Mouse (Mus musculus) fibroblast of lung, adult 2 months (primary cell): ENCODE measurements around the gene Dnajc5.
"Not testable (repeated sequence)": the region's sequence is repeated elsewhere in the genome, so short reads cannot be mapped to it uniquely, and the experiment has no call there.

Source experiments
- DNase-seq: peaks from one replicate; pipeline ENCODE4 v3.0.0-alpha.2; 2011; ENCODE audit warnings: low read depth

Gene Dnajc5

DNA sequence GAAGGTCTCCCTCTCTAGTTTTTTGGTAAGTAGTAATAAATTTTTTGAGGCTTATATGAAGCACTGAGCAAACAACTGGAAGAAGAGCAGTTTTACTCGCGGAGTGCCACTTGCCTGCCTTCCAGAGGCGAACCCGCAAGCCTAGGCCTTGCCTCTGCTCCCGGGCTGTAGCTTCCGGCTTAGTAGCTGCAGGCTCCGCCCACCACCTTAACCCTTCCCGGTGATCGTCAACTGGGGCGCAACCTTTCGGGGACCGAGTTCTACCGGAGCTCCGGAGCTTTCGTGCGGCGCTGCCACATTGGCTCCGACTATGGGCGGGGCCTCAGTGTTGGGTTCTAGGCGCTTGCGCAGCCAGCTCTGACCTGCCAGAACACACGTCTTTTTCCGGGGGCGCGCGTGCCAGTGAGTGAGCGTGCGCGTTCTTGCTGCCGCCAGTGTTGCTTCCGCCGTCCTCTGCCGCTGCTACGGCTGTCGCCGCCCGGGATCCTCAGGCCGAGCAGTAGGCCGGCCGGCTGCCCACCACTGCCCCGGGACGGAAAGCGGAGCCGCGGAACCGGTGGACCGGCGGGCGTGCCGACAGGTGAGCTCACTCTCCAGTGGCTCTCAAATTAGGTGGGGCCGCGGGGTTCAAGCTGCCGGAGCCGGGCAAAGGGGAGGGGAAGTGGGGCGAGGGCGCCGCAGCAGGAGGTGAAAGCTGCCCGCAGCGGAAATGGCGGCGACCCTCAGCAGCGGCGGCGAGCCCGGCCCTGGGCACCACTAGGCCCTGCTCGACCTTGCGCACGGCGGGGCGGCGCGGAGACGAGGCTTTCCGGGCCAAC lies at the start of gene Dnajc5:
Gene Dnajc5 (plus strand): TSS at position 368 of the 818 bp plus-strand sequence.
- peak; percentile 95 for DNase-seq

- DNase-seq: peak; percentile 42
These were observed 49.0 kb upstream of the Dnajc5 start for GRCm38 (mm10) chr2:181471246-181471645.

DNA sequence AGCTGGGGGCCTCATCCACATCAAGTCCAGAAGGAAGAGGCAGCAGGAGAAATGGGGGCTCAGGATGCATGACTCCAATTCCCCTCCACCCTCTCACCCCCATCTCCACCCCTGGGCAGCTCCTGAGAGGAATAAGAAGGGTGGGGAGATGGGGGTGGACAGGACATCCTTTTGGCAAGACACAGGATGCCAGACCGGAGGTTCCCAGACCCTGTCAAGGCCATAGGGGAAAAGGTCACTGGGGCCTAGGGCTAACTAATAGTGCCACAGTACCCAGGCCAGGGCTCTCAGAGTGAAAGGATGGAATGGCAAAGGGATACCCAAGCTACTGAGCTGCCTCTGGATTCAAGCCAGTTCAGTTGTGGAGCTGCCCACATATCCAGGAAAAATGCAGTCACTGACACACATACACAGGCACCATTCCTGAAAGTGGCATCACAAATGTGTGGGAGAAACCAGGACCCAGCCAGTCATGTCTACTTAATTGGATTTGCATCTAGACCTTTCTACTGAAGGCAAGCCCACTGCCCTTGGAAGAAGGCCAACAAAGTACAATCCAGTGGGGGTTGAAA lies 47.9 kb upstream of the Dnajc5 start:
- DNase-seq: no peak

DNA sequence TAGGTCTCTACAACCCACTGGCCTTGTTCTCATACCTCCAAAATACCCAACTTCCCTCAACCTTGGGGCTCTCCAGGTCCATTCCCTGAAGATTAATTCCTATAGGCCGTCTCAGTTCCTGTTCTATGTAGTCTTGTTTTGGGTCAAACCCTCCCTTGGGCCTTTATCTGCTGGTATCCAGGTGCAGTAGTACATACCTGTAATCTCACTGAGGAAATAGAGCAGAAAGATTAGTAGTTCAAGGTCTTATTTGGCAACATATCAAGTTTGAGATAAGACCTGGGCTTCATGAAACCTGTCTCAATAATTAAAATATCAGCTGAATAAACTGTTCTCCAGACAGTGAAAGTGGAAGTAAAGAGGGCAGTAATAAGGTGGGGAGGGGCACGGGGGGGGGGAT lies 37.2 kb upstream of the Dnajc5 start:
- no peak for DNase-seq

- DNase-seq: no peak
These were observed 36.5 kb upstream of the Dnajc5 start for GRCm38 (mm10) chr2:181483562-181484318.

DNA sequence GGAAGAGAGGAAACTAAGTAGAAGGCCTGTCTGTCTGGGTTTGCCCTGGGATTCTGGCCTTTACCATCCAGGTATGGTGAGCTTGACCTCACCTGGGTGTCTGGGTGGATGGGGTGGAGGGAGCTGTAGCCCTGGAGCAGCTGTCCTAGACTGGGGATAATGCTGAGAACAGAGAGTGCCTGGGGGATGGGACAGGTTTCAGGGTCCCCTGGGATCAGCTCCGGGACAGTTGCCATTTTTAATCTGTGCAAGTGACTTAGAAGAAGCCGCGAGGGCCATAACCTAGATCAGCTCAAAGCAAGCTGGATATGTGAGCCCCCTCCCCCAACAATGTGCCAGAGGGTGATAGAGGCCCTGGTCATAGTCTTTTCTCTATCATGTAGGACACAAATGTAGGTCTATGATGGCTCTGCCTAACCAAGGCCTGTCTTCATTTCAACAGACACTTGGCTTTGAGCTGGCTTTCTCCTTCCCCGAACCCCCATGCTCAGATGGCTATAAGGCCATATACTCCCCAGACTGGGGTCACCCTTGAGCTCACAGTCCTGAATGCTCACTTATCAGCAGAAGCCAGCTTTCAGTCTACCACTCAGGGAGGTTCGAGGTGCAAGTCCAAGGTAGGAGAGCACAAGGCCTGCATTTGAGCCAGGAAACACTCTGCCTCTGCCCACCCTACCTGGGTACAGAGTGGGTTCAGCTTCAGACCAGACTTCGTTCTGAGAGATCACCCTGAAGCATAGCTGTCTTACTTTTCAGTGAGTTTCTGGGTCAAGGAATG lies 35.6 kb upstream of the Dnajc5 start:
- DNase-seq: no peak

DNA sequence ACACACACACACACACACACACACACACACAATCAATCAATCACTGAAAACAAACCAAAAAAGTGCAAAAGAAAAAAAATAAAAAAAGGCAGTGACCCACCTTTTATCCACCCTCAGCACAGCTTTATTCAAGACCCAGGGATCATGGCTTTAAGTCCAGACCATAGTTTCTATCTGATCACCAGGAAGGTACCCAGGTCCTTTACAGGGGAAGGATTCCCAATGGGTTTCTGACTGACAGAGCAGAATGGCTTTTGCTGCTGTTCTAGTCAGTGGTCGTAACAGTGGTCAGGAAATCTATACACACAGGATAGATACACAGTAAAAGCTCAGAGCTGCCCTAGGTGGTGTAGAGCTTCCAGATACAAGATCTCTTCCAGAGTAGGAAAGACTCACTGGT lies 34.5 kb upstream of the Dnajc5 start:
- DNase-seq: no peak

GRCm38 (mm10) chr2:181487338-181488277 lies 32.7 kb upstream of the Dnajc5 start:
- no peak for DNase-seq

DNA sequence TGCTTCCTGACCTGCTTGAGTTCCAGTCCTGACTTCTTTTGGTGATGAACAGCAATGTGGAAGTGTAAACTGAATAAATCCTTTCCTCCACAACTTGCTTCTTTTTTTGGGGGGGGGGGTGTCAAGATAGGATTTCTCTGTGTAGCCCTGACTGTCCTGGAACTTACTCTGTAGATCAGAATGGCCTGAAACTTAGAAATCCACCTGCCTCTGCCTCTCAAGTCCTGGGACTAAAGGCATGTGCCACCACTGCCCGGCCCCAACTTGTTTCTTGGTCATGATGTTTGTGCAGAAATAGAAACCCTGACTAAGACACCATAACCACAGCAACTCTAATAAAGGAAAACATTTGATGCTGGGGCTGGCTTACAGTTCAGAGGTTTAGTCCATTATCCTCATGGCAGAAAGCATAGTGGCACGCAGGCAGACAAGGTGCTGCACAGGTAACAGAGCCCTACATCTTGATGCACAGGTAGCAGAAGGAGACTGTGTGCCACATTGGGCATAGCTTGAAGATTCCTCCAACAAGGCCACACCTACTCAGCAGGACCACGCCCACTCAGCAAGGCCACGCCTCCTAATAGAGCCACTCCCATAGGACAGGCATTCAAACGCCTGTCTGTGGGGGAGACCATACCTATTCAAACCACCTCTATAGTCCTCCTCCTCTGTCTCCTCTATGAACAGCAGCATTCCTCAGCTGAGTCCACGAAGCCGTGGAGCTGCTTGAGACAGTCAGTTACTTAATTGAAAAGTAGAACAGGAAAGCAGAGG lies 28.7 kb upstream of the Dnajc5 start:
- DNase-seq: no peak

GRCm38 (mm10) chr2:181492206-181492605 lies 28.1 kb upstream of the Dnajc5 start:
- DNase-seq: no peak

GRCm38 (mm10) chr2:181493156-181493927 lies 26.9 kb upstream of the Dnajc5 start, which contains the start of gene Abhd16b:
Abhd16b (plus strand) TSS chr2:181493206.
- DNase-seq: no peak

DNA sequence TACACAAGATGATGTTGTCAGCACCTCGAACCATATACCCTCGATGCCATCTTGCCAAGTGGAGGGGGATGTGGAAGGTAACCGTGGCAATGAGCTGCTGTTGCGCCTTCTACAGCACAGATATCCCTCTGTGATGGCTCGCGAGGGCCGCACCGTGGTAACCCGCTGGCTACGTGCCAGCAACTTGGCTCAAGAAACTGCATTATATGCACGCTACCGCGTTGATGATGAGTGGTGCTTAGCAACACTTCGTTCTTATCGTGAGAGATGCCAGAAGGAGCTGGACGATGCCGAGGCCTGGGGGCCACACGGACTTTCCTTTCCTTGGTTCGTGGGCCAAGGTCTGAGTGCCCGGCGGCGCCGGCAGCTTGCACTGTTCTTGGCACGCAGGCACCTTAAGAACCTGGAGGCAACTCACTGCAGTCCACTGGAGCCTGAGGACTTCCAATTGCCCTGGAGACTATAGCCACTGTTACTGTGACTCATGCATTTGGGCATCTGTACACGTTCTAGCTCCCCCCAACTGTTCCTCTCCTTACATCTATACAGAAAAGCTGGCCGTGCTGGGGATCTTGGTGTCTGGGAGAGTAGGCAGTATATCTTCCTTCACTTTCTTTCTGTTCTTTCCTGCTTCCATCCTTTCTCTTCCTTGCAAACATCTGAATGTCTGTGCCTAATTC lies 25.9 kb upstream of the Dnajc5 start:
- DNase-seq: no peak

GRCm38 (mm10) chr2:181495845-181496244 lies 24.4 kb upstream of the Dnajc5 start:
- DNase-seq: not testable (repeated sequence)

- no peak for DNase-seq
These were observed 24.0 kb upstream of the Dnajc5 start for GRCm38 (mm10) chr2:181496281-181496680.

DNA sequence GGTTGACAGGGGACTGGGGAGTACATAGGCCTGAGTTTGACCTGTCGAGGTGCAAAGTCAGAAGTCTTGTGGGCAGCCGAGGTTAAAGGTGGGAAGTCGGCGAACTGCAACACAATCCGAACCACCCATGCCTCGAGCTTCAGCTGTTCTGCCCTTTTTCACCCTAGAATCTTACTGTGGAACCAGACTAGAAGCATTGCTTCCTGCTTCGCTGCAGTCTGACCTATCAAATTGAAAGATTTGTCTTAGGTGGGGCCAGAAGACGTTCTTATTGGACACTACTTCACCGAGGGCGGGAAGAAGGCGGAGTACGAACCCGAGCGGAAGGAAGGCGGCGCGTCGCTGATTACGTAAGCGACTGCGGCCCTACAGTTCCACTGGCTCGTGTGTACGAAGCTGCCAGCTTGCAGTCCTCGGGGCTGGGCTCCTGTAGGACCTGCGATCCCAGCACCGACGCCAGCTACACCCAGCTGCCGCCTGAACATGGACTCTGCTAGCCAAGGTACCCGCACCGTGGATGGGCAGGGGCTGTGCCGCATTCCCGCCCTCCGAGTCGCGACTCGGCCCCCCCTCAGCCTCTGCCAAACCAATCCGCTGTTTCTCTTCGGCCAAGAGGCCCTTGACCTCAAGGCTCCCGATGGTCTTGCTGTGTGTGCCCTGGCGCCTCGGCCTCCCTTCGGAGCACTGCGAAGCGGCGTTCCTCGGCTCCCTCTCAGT lies 23.3 kb upstream of the Dnajc5 start, which contains the start of gene Tpd52l2:
Gene Tpd52l2 (plus strand): TSS at position 312 of the 717 bp plus-strand sequence.
- peak; percentile 95 for DNase-seq

DNA sequence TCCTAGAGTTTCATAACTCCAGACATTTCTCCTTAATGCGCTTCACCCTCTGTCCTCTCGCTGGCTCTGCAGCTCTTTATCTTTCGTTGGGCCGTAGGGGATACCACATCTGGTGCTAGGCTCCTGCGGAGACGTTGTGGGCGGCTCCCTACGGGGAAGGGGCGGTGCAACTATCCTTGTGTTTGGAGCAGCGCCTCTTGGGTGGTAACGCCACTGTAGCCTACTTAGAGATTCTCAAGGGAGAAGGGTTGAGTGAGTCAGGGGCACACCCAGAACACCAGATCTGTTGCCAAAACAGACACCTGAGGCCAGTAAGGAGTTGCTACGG lies 22.8 kb upstream of the Dnajc5 start:
- DNase-seq: peak; percentile 61

- DNase-seq: no peak
These were observed 21.6 kb upstream of the Dnajc5 start for GRCm38 (mm10) chr2:181498644-181499043.

- no peak for DNase-seq
These were observed 11.1 kb upstream of the Dnajc5 start for GRCm38 (mm10) chr2:181509191-181509590.
